Mouse (Mus musculus) layer of hippocampus, adult 2 months (tissue): ENCODE measurements at regions not wholly inside any gene's neighbourhood (a gene's known extent, or its start where the extent isn't known, plus 50 kb on each side); places are given as distances from the start of the nearest gene placed in this dataset.
"Not testable (repeated sequence)": the region's sequence is repeated elsewhere in the genome, so short reads cannot be mapped to it uniquely, and the experiment has no call there.

ENCODE experiments used
- DNase-seq, 2 experiments: peaks; one replicate each; pipeline ENCODE4 v3.0.0; 2022; ENCODE audit warnings: low spot score in 2 of 2
- H3K27ac ChIP-seq: fragments of 200-600 bp; 2 replicates; pipeline ENCODE4 v1.8.1; 2022
- H3K4me3 ChIP-seq: fragments of 200-600 bp; 2 replicates; pipeline ENCODE4 v1.8.1; 2022; ENCODE audit warnings: mild to moderate bottlenecking
- CTCF ChIP-seq: fragments of 200-600 bp; conservative IDR thresholded peaks from 2 replicates; pipeline ENCODE4 v1.8.1; 2022; ENCODE audit warnings: antibody characterized with exemption, mild to moderate bottlenecking, moderate library complexity

GRCm38 (mm10) chr15:62257110-62257667 lies 1334.4 kb upstream of the A1bg start:
- no peak overlapping the region for H3K27ac ChIP-seq
- no peak for TF ChIP-seq CTCF

GRCm38 (mm10) chr15:62255571-62255970 lies 1332.8 kb upstream of the A1bg start:
- no peak for DNase-seq
- no peak for TF ChIP-seq CTCF
- Histone ChIP-seq H3K4me3 (no peak overlapping the region), H3K27ac (no peak overlapping the region)

More at GRCm38 (mm10) chr15:62257110-62257667, 1334.4 kb upstream of the A1bg start:
- H3K4me3 ChIP-seq, result no peak overlapping the region
- DNase-seq, result no peak

- Histone ChIP-seq H3K27ac (no peak overlapping the region), H3K4me3 (no peak overlapping the region)
- no peak for TF ChIP-seq CTCF
- DNase-seq, result no peak
Observed at GRCm38 (mm10) chr15:62253724-62254123, 1330.9 kb upstream of the A1bg start.

- H3K27ac ChIP-seq, DNase-seq, H3K4me3 ChIP-seq: not testable (repeated sequence)
- TF ChIP-seq CTCF, result peak; percentile 17
Observed at GRCm38 (mm10) chr15:62252078-62252833, 1329.4 kb upstream of the A1bg start.

GRCm38 (mm10) chr15:62249436-62249835 lies 1326.6 kb upstream of the A1bg start:
- H3K27ac ChIP-seq, result no peak overlapping the region
- H3K4me3 ChIP-seq, result no peak overlapping the region
- TF ChIP-seq CTCF, result no peak
- no peak for DNase-seq

GRCm38 (mm10) chr15:62246561-62247079 lies 1323.8 kb upstream of the A1bg start:
- H3K4me3 ChIP-seq, result no peak overlapping the region
- no peak for TF ChIP-seq CTCF
- no peak for DNase-seq

GRCm38 (mm10) chr15:62245237-62245636 lies 1322.4 kb upstream of the A1bg start:
- DNase-seq, result no peak
- TF ChIP-seq CTCF, result no peak
- Histone ChIP-seq H3K4me3 (no peak overlapping the region), H3K27ac (no peak overlapping the region)

More at GRCm38 (mm10) chr15:62246561-62247079, 1323.8 kb upstream of the A1bg start:
- no peak overlapping the region for H3K27ac ChIP-seq

GRCm38 (mm10) chr15:62244819-62245218 lies 1322.0 kb upstream of the A1bg start:
- DNase-seq, result no peak
- no peak for TF ChIP-seq CTCF
- H3K27ac ChIP-seq, result no peak overlapping the region
- H3K4me3 ChIP-seq, result no peak overlapping the region

GRCm38 (mm10) chr15:62240031-62240430 lies 1317.2 kb upstream of the A1bg start:
- TF ChIP-seq CTCF, result no peak
- no peak for DNase-seq

GRCm38 (mm10) chr15:62238503-62239045 lies 1315.8 kb upstream of the A1bg start:
- DNase-seq, result no peak
- no peak overlapping the region for H3K27ac ChIP-seq
- H3K4me3 ChIP-seq, result no peak overlapping the region
- TF ChIP-seq CTCF, result no peak

More at GRCm38 (mm10) chr15:62240031-62240430, 1317.2 kb upstream of the A1bg start:
- no peak overlapping the region for H3K27ac ChIP-seq
- H3K4me3 ChIP-seq, result no peak overlapping the region

- no peak for TF ChIP-seq CTCF
- Histone ChIP-seq H3K27ac (no peak overlapping the region), H3K4me3 (no peak overlapping the region)
- no peak for DNase-seq
Observed at GRCm38 (mm10) chr15:62236056-62236455, 1313.2 kb upstream of the A1bg start.

- TF ChIP-seq CTCF, result no peak
Observed at GRCm38 (mm10) chr15:62234182-62234760, 1311.5 kb upstream of the A1bg start.

GRCm38 (mm10) chr15:62233154-62233553 lies 1310.3 kb upstream of the A1bg start:
- no peak for TF ChIP-seq CTCF
- no peak for DNase-seq
- H3K27ac ChIP-seq, result no peak overlapping the region
- H3K4me3 ChIP-seq, result no peak overlapping the region

More at GRCm38 (mm10) chr15:62234182-62234760, 1311.5 kb upstream of the A1bg start:
- Histone ChIP-seq H3K27ac (no peak overlapping the region), H3K4me3 (no peak overlapping the region)
- DNase-seq, result no peak
